Mouse (Mus musculus): Measurements from ENCODE around the gene Ugt1a6a. TPM values are rescaled to one million over a fixed set of nuclear protein-coding genes. Genes with fewer than 3 reads are reported as not detected.
"Not testable (repeated sequence)": the region's sequence is repeated elsewhere in the genome, so short reads cannot be mapped to it uniquely, and the experiment has no call there.

Gene Ugt1a6a
- polyA plus RNA-seq, 1 experiment from 2014 or later: not detected

GRCm38 (mm10) chr1:88103697-88104468, 30.7 kb upstream of the Ugt1a6a start:
- not testable (repeated sequence) for DNase-seq (ENCODE audit: low spot score); H3K27ac ChIP-seq (ENCODE audit: low read depth, low read length); H3K9ac ChIP-seq (ENCODE audit: low read length); ATAC-seq (ENCODE audit: insufficient read depth, low FRiP score, low TSS enrichment); H3K36me3 ChIP-seq (ENCODE audit: control insufficient read depth, insufficient read depth, low read length); H3K27me3 ChIP-seq (ENCODE audit: control insufficient read depth, insufficient read depth, low read length); H3K9me3 ChIP-seq (ENCODE audit: control insufficient read depth, low read length); H3K4me3 ChIP-seq (ENCODE audit: low read depth, low read length); H3K4me1 ChIP-seq (ENCODE audit: control insufficient read depth, insufficient read depth, low read length); H3K4me2 ChIP-seq (ENCODE audit: low read depth)
- 85% methylated on average over 4 of the region's 5 CpGs for WGBS

DNA sequence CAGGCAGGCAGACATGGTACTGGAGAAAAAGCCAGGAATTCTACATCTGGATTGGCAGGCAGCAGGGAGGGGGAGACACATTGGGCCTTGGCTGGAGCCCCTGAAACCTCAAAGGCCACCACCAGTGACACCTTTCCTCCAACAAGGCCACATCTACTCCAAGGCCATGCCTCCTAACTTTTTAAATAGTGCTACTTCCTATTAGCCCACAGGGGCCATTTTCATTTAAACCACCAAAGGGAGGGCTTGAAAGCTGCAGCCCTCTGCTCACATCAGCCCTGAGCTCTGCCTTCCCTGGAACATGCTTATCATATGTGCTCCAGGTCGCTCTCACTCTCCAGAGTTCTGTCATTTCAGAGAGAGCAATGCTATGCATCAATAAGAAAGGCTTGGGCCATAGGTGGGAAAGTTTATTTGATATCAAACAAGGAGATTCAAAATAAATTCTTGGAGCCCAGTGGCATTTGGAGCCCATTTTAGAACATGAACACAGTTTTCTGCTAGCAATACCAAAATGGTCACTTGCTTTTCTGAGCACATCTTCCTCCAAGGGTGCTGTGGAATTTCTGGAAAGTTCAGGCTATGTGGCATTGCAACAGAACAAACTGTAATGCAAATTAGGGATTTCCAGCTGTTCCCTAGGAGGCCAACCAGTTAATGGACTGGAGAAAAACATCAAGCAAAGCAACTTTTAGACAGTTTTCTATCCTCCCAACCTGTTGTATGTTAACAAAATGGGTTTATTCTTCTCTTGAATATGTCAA, 29.8 kb upstream of the Ugt1a6a start:
- no peaks in the 10 kb centered on the region for H3K4me1 ChIP-seq (ENCODE audit: control insufficient read depth, insufficient read depth, low read length)
- H3K4me2 ChIP-seq (ENCODE audit: low read depth): no peak overlapping the region
- H3K4me3 ChIP-seq (ENCODE audit: low read depth, low read length): no peak overlapping the region
- H3K27me3 ChIP-seq (ENCODE audit: control insufficient read depth, insufficient read depth, low read length): no peaks in the 10 kb centered on the region
- no peaks in the 10 kb centered on the region for H3K36me3 ChIP-seq (ENCODE audit: control insufficient read depth, insufficient read depth, low read length)
- no peak for ATAC-seq (ENCODE audit: insufficient read depth, low FRiP score, low TSS enrichment)
- no peak overlapping the region for H3K9ac ChIP-seq (ENCODE audit: low read length)
- H3K27ac ChIP-seq (ENCODE audit: low read depth, low read length): no peak overlapping the region
- 83% methylated on average over 1 of the region's 1 CpGs for WGBS
- H3K9me3 ChIP-seq (ENCODE audit: control insufficient read depth, low read length): no peaks in the 10 kb centered on the region
- DNase-seq (ENCODE audit: low spot score): no peak

- ATAC-seq (ENCODE audit: insufficient read depth, low FRiP score, low TSS enrichment) (no peak), DNase-seq (ENCODE audit: low spot score) (no peak)
- H3K9ac ChIP-seq (ENCODE audit: low read length): no peak overlapping the region
- 71% methylated on average over 2 of the region's 2 CpGs for WGBS
- no peak overlapping the region for H3K27ac ChIP-seq (ENCODE audit: low read depth, low read length)
- no peak overlapping the region for H3K4me3 ChIP-seq (ENCODE audit: low read depth, low read length)
- no peaks in the 10 kb centered on the region for H3K4me1 ChIP-seq (ENCODE audit: control insufficient read depth, insufficient read depth, low read length)
- H3K4me2 ChIP-seq (ENCODE audit: low read depth): no peak overlapping the region
- no peaks in the 10 kb centered on the region for H3K27me3 ChIP-seq (ENCODE audit: control insufficient read depth, insufficient read depth, low read length)
- no peaks in the 10 kb centered on the region for H3K36me3 ChIP-seq (ENCODE audit: control insufficient read depth, insufficient read depth, low read length)
- H3K9me3 ChIP-seq (ENCODE audit: control insufficient read depth, low read length): no peaks in the 10 kb centered on the region
These were observed 29.0 kb upstream of the Ugt1a6a start for GRCm38 (mm10) chr1:88105656-88106055.

DNA sequence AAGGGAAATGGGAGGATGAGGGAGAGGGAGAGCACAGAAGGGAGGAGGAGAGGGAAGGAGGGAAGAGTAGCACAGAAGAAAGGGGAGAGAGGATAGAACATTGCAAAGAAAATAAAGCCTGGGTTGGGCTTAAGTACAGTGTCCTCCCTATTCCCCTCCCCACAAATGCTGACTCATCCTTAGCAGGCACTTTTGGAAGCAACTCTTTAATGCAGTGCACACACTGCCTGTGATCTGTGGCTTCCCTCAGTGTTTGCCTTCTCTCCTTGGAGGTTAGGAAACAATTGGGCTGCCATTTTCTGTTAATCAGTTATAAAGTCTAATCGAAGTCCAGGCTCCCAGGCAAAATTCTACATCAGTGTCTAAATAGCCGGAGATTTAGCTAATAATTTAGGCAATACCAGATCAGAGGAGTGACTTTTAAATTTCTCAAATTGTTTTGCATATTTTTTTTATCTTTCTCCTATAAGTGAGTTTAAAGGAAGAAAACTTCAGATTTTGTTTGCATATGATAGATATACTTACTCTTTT, 25.5 kb upstream of the Ugt1a6a start:
- not testable (repeated sequence) for H3K4me1 ChIP-seq (ENCODE audit: control insufficient read depth, insufficient read depth, low read length); H3K27me3 ChIP-seq (ENCODE audit: control insufficient read depth, insufficient read depth, low read length); ATAC-seq (ENCODE audit: insufficient read depth, low FRiP score, low TSS enrichment); H3K9ac ChIP-seq (ENCODE audit: low read length); H3K27ac ChIP-seq (ENCODE audit: low read depth, low read length); H3K4me3 ChIP-seq (ENCODE audit: low read depth, low read length); H3K36me3 ChIP-seq (ENCODE audit: control insufficient read depth, insufficient read depth, low read length); H3K9me3 ChIP-seq (ENCODE audit: control insufficient read depth, low read length); H3K4me2 ChIP-seq (ENCODE audit: low read depth); DNase-seq (ENCODE audit: low spot score)
- 83% methylated on average over 2 of the region's 2 CpGs for WGBS

DNA sequence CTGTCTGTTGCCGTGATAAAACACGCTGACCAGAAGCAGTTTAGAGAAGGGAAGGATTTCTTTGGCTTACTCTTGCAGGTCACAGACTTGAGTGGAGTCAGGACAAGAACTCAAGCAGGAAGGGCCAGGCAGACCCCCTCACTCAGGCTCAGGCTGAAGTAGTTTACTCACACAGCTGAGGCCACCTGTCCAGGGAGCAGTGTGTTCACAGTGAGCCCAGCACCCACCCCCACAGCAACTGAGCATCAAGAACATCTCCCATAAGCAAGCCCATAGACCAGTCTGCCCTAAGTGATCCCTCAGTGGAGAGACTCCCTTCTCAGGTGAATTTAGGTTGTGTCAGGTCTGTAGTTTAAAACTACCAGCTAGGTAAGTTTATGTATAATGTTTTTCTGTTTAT, 25.0 kb upstream of the Ugt1a6a start:
- not testable (repeated sequence) for DNase-seq (ENCODE audit: low spot score); H3K27ac ChIP-seq (ENCODE audit: low read depth, low read length); H3K36me3 ChIP-seq (ENCODE audit: control insufficient read depth, insufficient read depth, low read length); H3K9ac ChIP-seq (ENCODE audit: low read length); H3K4me1 ChIP-seq (ENCODE audit: control insufficient read depth, insufficient read depth, low read length); H3K27me3 ChIP-seq (ENCODE audit: control insufficient read depth, insufficient read depth, low read length); ATAC-seq (ENCODE audit: insufficient read depth, low FRiP score, low TSS enrichment); H3K9me3 ChIP-seq (ENCODE audit: control insufficient read depth, low read length); H3K4me3 ChIP-seq (ENCODE audit: low read depth, low read length); H3K4me2 ChIP-seq (ENCODE audit: low read depth)
- WGBS: 83% methylated on average over 2 of the region's 2 CpGs

DNA sequence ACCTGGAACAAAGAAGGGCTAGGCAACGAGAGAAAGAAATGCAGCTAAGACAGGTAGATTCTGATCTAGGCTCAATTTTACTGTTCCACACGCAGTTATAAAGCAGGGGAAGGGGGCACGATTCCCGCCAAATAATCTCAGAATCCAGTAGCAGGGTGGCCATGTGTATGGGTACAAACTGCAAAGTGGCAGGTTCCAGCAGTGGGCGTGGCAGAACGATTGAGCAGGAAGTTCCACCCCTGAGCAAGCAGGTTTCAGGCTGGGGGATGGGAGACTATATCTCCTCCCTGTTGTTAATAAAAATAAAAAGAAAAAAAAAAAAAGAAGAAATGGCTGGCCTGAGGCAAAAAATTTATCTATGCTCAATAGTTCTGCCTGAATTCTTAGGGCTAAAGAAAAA, 21.8 kb upstream of the Ugt1a6a start:
- H3K4me2 ChIP-seq (ENCODE audit: low read depth); H3K36me3 ChIP-seq (ENCODE audit: control insufficient read depth, insufficient read depth, low read length); H3K4me3 ChIP-seq (ENCODE audit: low read depth, low read length); H3K9me3 ChIP-seq (ENCODE audit: control insufficient read depth, low read length); H3K9ac ChIP-seq (ENCODE audit: low read length); H3K27me3 ChIP-seq (ENCODE audit: control insufficient read depth, insufficient read depth, low read length); H3K4me1 ChIP-seq (ENCODE audit: control insufficient read depth, insufficient read depth, low read length); H3K27ac ChIP-seq (ENCODE audit: low read depth, low read length); ATAC-seq (ENCODE audit: insufficient read depth, low FRiP score, low TSS enrichment); DNase-seq (ENCODE audit: low spot score): not testable (repeated sequence)
- WGBS: 93% methylated on average over 6 of the region's 6 CpGs

DNA sequence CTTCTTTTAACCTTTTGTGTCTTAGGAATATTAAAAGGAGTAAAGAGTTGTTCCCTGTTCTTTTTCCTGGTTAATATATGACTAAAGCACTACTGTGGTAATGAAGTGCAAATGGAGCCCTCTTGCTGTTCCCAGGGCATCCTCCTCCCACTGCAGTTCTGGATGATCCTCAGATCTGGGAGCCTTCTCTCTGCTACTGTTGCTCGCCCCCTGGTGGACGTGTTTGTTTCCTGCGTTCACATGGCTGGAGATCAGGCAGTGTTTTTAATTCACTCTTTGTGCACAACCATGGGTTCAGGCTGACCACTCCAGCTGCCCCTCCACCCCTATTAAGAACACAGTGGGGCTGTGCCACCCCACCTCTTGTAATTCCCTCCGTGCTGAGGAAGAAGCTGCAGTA, 14.1 kb upstream of the Ugt1a6a start:
- not testable (repeated sequence) for H3K27me3 ChIP-seq (ENCODE audit: control insufficient read depth, insufficient read depth, low read length); H3K4me3 ChIP-seq (ENCODE audit: low read depth, low read length); ATAC-seq (ENCODE audit: insufficient read depth, low FRiP score, low TSS enrichment); H3K4me1 ChIP-seq (ENCODE audit: control insufficient read depth, insufficient read depth, low read length); H3K4me2 ChIP-seq (ENCODE audit: low read depth); DNase-seq (ENCODE audit: low spot score); H3K36me3 ChIP-seq (ENCODE audit: control insufficient read depth, insufficient read depth, low read length); H3K27ac ChIP-seq (ENCODE audit: low read depth, low read length); H3K9ac ChIP-seq (ENCODE audit: low read length); H3K9me3 ChIP-seq (ENCODE audit: control insufficient read depth, low read length)
- WGBS: 10% methylated on average over 4 of the region's 4 CpGs

GRCm38 (mm10) chr1:88121521-88121920, 13.1 kb upstream of the Ugt1a6a start:
- no CpG with 5 or more reads among the region's 1 CpGs for WGBS
- not testable (repeated sequence) for DNase-seq (ENCODE audit: low spot score); ATAC-seq (ENCODE audit: insufficient read depth, low FRiP score, low TSS enrichment); H3K27ac ChIP-seq (ENCODE audit: low read depth, low read length); H3K4me1 ChIP-seq (ENCODE audit: control insufficient read depth, insufficient read depth, low read length); H3K9me3 ChIP-seq (ENCODE audit: control insufficient read depth, low read length); H3K36me3 ChIP-seq (ENCODE audit: control insufficient read depth, insufficient read depth, low read length); H3K4me3 ChIP-seq (ENCODE audit: low read depth, low read length); H3K9ac ChIP-seq (ENCODE audit: low read length); H3K27me3 ChIP-seq (ENCODE audit: control insufficient read depth, insufficient read depth, low read length); H3K4me2 ChIP-seq (ENCODE audit: low read depth)

All from neural tube, embryonic 11.5 days (tissue).